Mouse (Mus musculus) embryo, embryonic 11 days (tissue): Measurements from ENCODE around the gene Ppp2r5e.

Source experiments
- DNase-seq: peaks from one replicate; pipeline ENCODE4 v3.0.0-alpha.2; 2015

Ppp2r5e gene

GRCm38 (mm10) chr12:75425882-75426281, 170.2 kb downstream of the Ppp2r5e start:
- DNase-seq = no peak

GRCm38 (mm10) chr12:75424817-75425216, 171.2 kb downstream of the Ppp2r5e start:
- no peak for DNase-seq

GRCm38 (mm10) chr12:75424359-75424758, 171.7 kb downstream of the Ppp2r5e start:
- DNase-seq = no peak

GRCm38 (mm10) chr12:75416681-75417080, 179.4 kb downstream of the Ppp2r5e start, which contains the start of gene Gphb5:
Gene Gphb5 (minus strand): TSS chr12:75416781.
- no peak for DNase-seq

- DNase-seq = no peak
Observed at GRCm38 (mm10) chr12:75414991-75415390, 181.1 kb downstream of the Ppp2r5e start.

DNA sequence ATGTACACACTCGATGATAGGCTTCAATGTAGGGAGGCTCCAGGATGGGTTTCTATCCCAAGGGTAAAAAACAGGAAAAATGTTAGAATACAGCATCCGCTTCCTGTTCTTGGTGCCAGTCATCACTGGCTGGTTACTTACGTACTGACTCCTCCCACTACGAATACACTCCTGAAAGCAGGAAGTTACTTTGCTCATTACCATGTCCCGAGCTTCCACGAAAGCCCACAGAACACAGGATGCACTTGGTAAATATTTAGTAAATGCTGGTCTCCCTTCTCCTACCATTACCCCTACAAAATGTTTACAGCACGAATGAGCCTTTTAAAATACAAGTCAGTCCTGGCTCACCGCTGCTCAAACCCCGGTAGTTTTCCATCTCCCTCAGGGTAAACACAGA, 183.1 kb downstream of the Ppp2r5e start:
- DNase-seq = no peak
